Mouse (Mus musculus) lung, embryonic 14.5 days (tissue): ENCODE measurements around the gene Dab2ip. TPM values are rescaled to one million over a fixed set of nuclear protein-coding genes. Genes with fewer than 3 reads are reported as not detected.

ENCODE experiments used
- ATAC-seq: fragments of 200-750 bp; cut with Nextera tagmentation; 2 replicates; pipeline ENCODE4 v1.8.0; 2017; ENCODE audit warnings: mild to moderate bottlenecking, moderate TSS enrichment, moderate library complexity; ENCODE audit not compliant: insufficient read depth
- DNase-seq: peaks from one replicate; pipeline ENCODE4 v3.0.0-alpha.2; 2015
- H3K27ac ChIP-seq: fragments of 300-500 bp; sonication (generic); 2 replicates; pipeline ENCODE4 v1.5.1; 2014; ENCODE audit warnings: low read depth, mild to moderate bottlenecking, moderate library complexity
- H3K27me3 ChIP-seq: fragments of 300-500 bp; sonication (generic); 2 replicates; pipeline ENCODE4 v1.6.1; 2014; ENCODE audit warnings: low read length, control low read depth; ENCODE audit not compliant: insufficient read depth
- H3K36me3 ChIP-seq: fragments of 300-500 bp; sonication (generic); 2 replicates; pipeline ENCODE4 v1.6.1; 2014; ENCODE audit warnings: control low read depth; ENCODE audit not compliant: insufficient read depth
- H3K4me1 ChIP-seq: fragments of 300-500 bp; sonication (generic); 2 replicates; pipeline ENCODE4 v1.6.1; 2014; ENCODE audit warnings: antibody characterized with exemption, control low read depth; ENCODE audit not compliant: insufficient read depth
- H3K4me2 ChIP-seq: fragments of 300-500 bp; sonication (generic); 2 replicates; pipeline ENCODE4 v1.6.1; 2014; ENCODE audit warnings: mild to moderate bottlenecking
- H3K4me3 ChIP-seq: fragments of 300-500 bp; sonication (generic); 2 replicates; pipeline ENCODE4 v1.5.1; 2014; ENCODE audit warnings: low read depth, low read length
- H3K9ac ChIP-seq: fragments of 300-500 bp; sonication (generic); 2 replicates; pipeline ENCODE4 v1.6.1; 2014
- H3K9me3 ChIP-seq: fragments of 300-500 bp; sonication (generic); 2 replicates; pipeline ENCODE4 v1.6.1; 2016; ENCODE audit warnings: low read depth, low read length, control low read depth
- CTCF ChIP-seq: IDR thresholded peaks from 2 replicates; pipeline ENCODE4 v1.5.1; 2016; ENCODE audit warnings: antibody characterized with exemption, low read depth
- WGBS: fragments of 180-500 bp; shearing (Covaris S2); extraction: QIAGEN DNeasy Blood & Tissue Kit; methylation state at CpG from one replicate; pipeline ENCODE4 v1.1.7; 2014; 5-methylcytosine and 5-hydroxymethylcytosine counted together
- polyA plus RNA-seq: library from polyadenylated mRNA; unstranded; fragments of >200 nt; fragmentation: Nextera tagmentation; extraction: Ambion mirVana; gene quantifications from 2 replicates; pipeline ENCODE4 v1.2.1, GENCODE M21; 2014

Dab2ip gene
- polyA plus RNA-seq, 1 experiment from 2014 or later = 61.4 TPM

- no peak for ATAC-seq
- H3K4me1 ChIP-seq = no peaks in the 10 kb centered on the region
- 51% methylated on average over 6 of the region's 6 CpGs for WGBS
Observed at GRCm38 (mm10) chr2:35651297-35651731, 93.2 kb downstream of the Dab2ip start.

GRCm38 (mm10) chr2:35652984-35653383 lies 94.9 kb downstream of the Dab2ip start:
- DNase-seq (no peak), ATAC-seq (no peak)
- H3K4me2 ChIP-seq = no peak overlapping the region
- no peaks in the 10 kb centered on the region for H3K27me3 ChIP-seq
- peaks cover 3% of the 10 kb centered on the region; the same call in 1 of the 2 replicates for H3K36me3 ChIP-seq
- H3K27ac ChIP-seq = no peak overlapping the region
- 59% methylated on average over 4 of the region's 4 CpGs for WGBS
- H3K4me3 ChIP-seq = no peak overlapping the region
- H3K9ac ChIP-seq = no peak overlapping the region
- no peak for TF ChIP-seq CTCF
- H3K4me1 ChIP-seq = no peaks in the 10 kb centered on the region
- H3K9me3 ChIP-seq = no peaks in the 10 kb centered on the region

More at GRCm38 (mm10) chr2:35651297-35651731, 93.2 kb downstream of the Dab2ip start:
- TF ChIP-seq CTCF = peak; percentile 46
- peaks cover 12% of the 10 kb centered on the region; the same call in 1 of the 2 replicates for H3K36me3 ChIP-seq
- H3K4me2 ChIP-seq = no peak overlapping the region
- H3K27ac ChIP-seq = no peak overlapping the region
- H3K4me3 ChIP-seq = no peak overlapping the region
- H3K9me3 ChIP-seq = no peaks in the 10 kb centered on the region
- peak; percentile 13 for DNase-seq
- H3K27me3 ChIP-seq = no peaks in the 10 kb centered on the region
- no peak overlapping the region for H3K9ac ChIP-seq

GRCm38 (mm10) chr2:35654795-35655194 lies 96.7 kb downstream of the Dab2ip start:
- TF ChIP-seq CTCF = no peak
- WGBS = 84% methylated on average over 6 of the region's 6 CpGs
- ATAC-seq (no peak), DNase-seq (no peak)
- Histone ChIP-seq H3K36me3 (peaks cover 3% of the 10 kb centered on the region; the same call in 1 of the 2 replicates), H3K27ac (no peak overlapping the region), H3K27me3 (no peaks in the 10 kb centered on the region), H3K4me1 (0 out of 2 replicates have a peak, but pooled peaks cover 2% of the 10 kb centered on the region), H3K9ac (no peak overlapping the region), H3K4me2 (no peak overlapping the region), H3K4me3 (no peak overlapping the region), H3K9me3 (no peaks in the 10 kb centered on the region)

- WGBS = 48% methylated on average over 8 of the region's 8 CpGs
- Histone ChIP-seq H3K9ac (no peak overlapping the region), H3K4me1 (0 out of 2 replicates have a peak, but pooled peaks cover 2% of the 10 kb centered on the region), H3K36me3 (peaks cover 3% of the 10 kb centered on the region; the same call in 1 of the 2 replicates), H3K27me3 (no peaks in the 10 kb centered on the region), H3K4me3 (no peak overlapping the region), H3K27ac (no peak overlapping the region), H3K9me3 (no peaks in the 10 kb centered on the region), H3K4me2 (no peak overlapping the region)
- ATAC-seq = no peak
- DNase-seq = peak; percentile 43
- TF ChIP-seq CTCF = no peak
Observed at GRCm38 (mm10) chr2:35655996-35656395, 97.9 kb downstream of the Dab2ip start.

GRCm38 (mm10) chr2:35658311-35658710 lies 100.2 kb downstream of the Dab2ip start:
- TF ChIP-seq CTCF = no peak
- no peak overlapping the region for H3K27ac ChIP-seq
- WGBS = 28% methylated on average over 3 of the region's 3 CpGs
- no peaks in the 10 kb centered on the region for H3K27me3 ChIP-seq
- no peak overlapping the region for H3K9ac ChIP-seq
- no peak overlapping the region for H3K4me3 ChIP-seq
- ATAC-seq = no peak
- no peaks in the 10 kb centered on the region for H3K9me3 ChIP-seq
- peak; percentile 38 for DNase-seq
- peaks cover 14% of the 10 kb centered on the region for H3K4me1 ChIP-seq
- H3K36me3 ChIP-seq = no peaks in the 10 kb centered on the region
- H3K4me2 ChIP-seq = no peak overlapping the region

- TF ChIP-seq CTCF = no peak
- Histone ChIP-seq H3K9me3 (no peaks in the 10 kb centered on the region), H3K27ac (no peak overlapping the region), H3K4me3 (no peak overlapping the region), H3K4me2 (no peak overlapping the region), H3K36me3 (no peaks in the 10 kb centered on the region), H3K9ac (no peak overlapping the region), H3K4me1 (peaks cover 19% of the 10 kb centered on the region), H3K27me3 (no peaks in the 10 kb centered on the region)
- ATAC-seq = no peak
- no peak for DNase-seq
- 74% methylated on average over 5 of the region's 5 CpGs for WGBS
Observed at GRCm38 (mm10) chr2:35659578-35660194, 101.6 kb downstream of the Dab2ip start.

GRCm38 (mm10) chr2:35660953-35661374 lies 102.9 kb downstream of the Dab2ip start:
- DNase-seq (peak; percentile 93), ATAC-seq (peak; percentile 81)
- no peak overlapping the region for H3K27ac ChIP-seq

More at GRCm38 (mm10) chr2:35660953-35661374, 102.9 kb downstream of the Dab2ip start:
- Histone ChIP-seq H3K36me3 (no peaks in the 10 kb centered on the region), H3K4me2 (peak overlapping the region; percentile 95), H3K4me1 (peaks cover 19% of the 10 kb centered on the region), H3K9me3 (no peaks in the 10 kb centered on the region), H3K9ac (peak overlapping the region; percentile 84), H3K27me3 (no peaks in the 10 kb centered on the region), H3K4me3 (peak overlapping the region; percentile 86)
- TF ChIP-seq CTCF = no peak
- under 1% methylated on average over 22 of the region's 47 CpGs for WGBS
